Mouse (Mus musculus) liver, embryonic 13.5 days (tissue): ENCODE measurements around the gene Ctnna2. TPM values are rescaled to one million over a fixed set of nuclear protein-coding genes. Genes with fewer than 3 reads are reported as not detected.

Experiments
- ATAC-seq: fragments of 200-750 bp; cut with Nextera tagmentation; 2 replicates; pipeline ENCODE4 v1.8.0; 2017; ENCODE audit warnings: low read depth, mild to moderate bottlenecking, moderate number of reproducible peaks, moderate library complexity
- DNase-seq: peaks from one replicate; pipeline ENCODE4 v3.0.0; 2022
- H3K27ac ChIP-seq: fragments of 300-500 bp; sonication (generic); 2 replicates; pipeline ENCODE4 v1.5.1; 2015; ENCODE audit warnings: moderate library complexity, mild to moderate bottlenecking, inconsistent platforms
- H3K27me3 ChIP-seq: fragments of 300-500 bp; sonication (generic); 2 replicates; pipeline ENCODE4 v1.6.1; 2015; ENCODE audit warnings: mild to moderate bottlenecking, inconsistent platforms
- H3K36me3 ChIP-seq: fragments of 300-500 bp; sonication (generic); 2 replicates; pipeline ENCODE4 v1.6.1; 2015; ENCODE audit warnings: mild to moderate bottlenecking, inconsistent platforms
- H3K4me1 ChIP-seq: fragments of 300-500 bp; sonication (generic); replicated peaks from 2 replicates; pipeline ENCODE4 v1.6.1; 2015; ENCODE audit warnings: inconsistent platforms
- H3K4me2 ChIP-seq: fragments of 300-500 bp; sonication (generic); 2 replicates; pipeline ENCODE4 v1.6.1; 2015; ENCODE audit warnings: inconsistent platforms, mild to moderate bottlenecking, moderate library complexity
- H3K4me3 ChIP-seq: fragments of 300-500 bp; sonication (generic); replicated peaks from 2 replicates; pipeline ENCODE4 v1.5.1; 2015; ENCODE audit warnings: mild to moderate bottlenecking, inconsistent platforms
- H3K9ac ChIP-seq: fragments of 300-500 bp; sonication (generic); 2 replicates; pipeline ENCODE4 v1.6.1; 2015; ENCODE audit warnings: mild to moderate bottlenecking, inconsistent platforms
- H3K9me3 ChIP-seq: fragments of 300-500 bp; sonication (generic); replicated peaks from 2 replicates; pipeline ENCODE4 v1.6.1; 2016; ENCODE audit warnings: inconsistent platforms
- WGBS: fragments of 180-500 bp; shearing (Covaris S2); methylation state at CpG from one replicate; pipeline ENCODE4 v1.1.7; 2015; ENCODE audit not compliant: insufficient replicate concordance; 5-methylcytosine and 5-hydroxymethylcytosine counted together
- polyA plus RNA-seq: library from polyadenylated mRNA; unstranded; fragments of >200 nt; fragmentation: Nextera tagmentation; extraction: Ambion mirVana; gene quantifications from 2 replicates; pipeline ENCODE4 v1.2.1, GENCODE M21; 2015

Gene Ctnna2
- polyA plus RNA-seq, 1 experiment from 2014 or later = 0.30 TPM

DNA sequence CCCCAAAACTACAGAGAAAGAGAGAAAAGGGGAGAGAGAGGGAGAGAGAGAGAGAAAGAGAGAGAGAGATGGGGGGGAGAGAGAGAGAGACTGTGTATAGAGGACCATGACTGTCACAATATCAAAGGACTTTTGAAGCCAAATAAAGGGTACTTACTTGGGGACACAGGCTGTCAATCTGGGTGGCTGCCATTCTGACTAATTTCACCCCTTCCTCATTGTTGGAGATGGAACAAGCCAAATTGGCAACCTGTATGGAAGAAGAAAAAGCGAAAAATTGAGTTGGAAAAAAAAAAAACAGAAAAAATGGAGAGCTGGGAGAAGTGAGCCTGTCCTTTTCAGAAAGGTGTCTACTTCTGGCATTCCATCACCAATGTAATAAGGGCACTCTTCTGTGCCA is 997.8 kb downstream of the Ctnna2 start:
- H3K9ac ChIP-seq = no peak overlapping the region
- ATAC-seq = no peak
- DNase-seq = no peak
- H3K27me3 ChIP-seq = no peaks in the 10 kb centered on the region
- H3K27ac ChIP-seq = no peak overlapping the region
- 42% methylated on average over 1 of the region's 1 CpGs for WGBS
- no peak overlapping the region for H3K4me3 ChIP-seq
- no peaks in the 10 kb centered on the region for H3K36me3 ChIP-seq
- H3K4me1 ChIP-seq = no peaks in the 10 kb centered on the region
- no peaks in the 10 kb centered on the region for H3K9me3 ChIP-seq
- no peak overlapping the region for H3K4me2 ChIP-seq

DNA sequence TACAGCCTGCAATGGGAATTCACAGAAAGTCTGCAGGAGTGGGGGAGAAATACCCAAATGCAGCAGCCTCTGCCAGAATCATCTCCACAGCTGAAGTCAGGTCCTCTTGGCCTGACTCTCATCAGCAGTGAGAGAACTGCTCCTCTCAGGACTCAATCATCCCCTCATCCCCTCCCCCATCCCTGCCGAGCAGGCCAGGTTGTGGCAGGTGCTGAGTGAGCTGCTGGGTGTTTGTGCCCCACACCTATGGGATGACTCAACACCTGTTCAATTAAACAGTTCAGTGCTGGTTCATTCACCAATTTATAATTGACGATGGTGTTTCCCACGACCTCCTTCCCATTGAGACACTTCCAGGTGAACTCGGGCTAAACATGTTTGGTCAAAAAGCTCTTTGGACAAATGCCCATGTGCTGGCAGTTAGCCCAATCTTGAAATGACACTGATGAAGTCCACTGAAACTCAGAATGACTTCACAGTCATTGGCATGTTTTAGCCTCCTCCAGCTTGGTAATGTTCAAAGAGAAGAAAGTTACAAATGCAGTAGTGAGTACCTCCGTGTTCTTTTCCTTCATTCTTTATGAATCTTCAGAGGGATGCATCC is 1000.1 kb downstream of the Ctnna2 start:
- DNase-seq = no peak
- H3K4me3 ChIP-seq = no peak overlapping the region
- no peaks in the 10 kb centered on the region for H3K4me1 ChIP-seq
- no peak overlapping the region for H3K9ac ChIP-seq
- no peak overlapping the region for H3K27ac ChIP-seq
- no peaks in the 10 kb centered on the region for H3K9me3 ChIP-seq
- H3K27me3 ChIP-seq = no peaks in the 10 kb centered on the region
- WGBS = 50% methylated on average over 5 of the region's 5 CpGs
- no peaks in the 10 kb centered on the region for H3K36me3 ChIP-seq
- ATAC-seq = no peak
- H3K4me2 ChIP-seq = no peak overlapping the region

DNA sequence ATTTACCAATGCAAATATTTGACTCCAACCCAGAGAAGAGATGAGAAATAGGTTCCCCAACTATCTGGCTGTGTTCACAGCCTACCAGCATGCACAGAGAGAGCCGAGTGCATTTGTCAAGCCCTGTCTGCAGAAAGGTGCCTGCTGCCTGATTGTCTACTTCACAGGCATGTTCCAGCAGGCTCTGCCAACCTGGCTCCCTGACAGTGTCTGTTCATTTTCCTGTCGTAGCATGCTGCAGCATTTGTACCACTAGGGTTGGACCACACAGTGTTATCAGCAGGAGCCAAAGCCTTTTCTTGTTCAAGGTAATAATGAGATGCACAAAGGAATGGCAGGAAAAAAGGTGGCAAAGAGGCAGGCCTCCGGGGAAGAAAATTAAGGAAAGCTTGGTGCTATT is 1001.7 kb downstream of the Ctnna2 start:
- ATAC-seq = no peak
- Histone ChIP-seq H3K9me3 (no peaks in the 10 kb centered on the region), H3K27ac (no peak overlapping the region), H3K4me2 (no peak overlapping the region), H3K9ac (no peak overlapping the region), H3K36me3 (no peaks in the 10 kb centered on the region), H3K4me3 (no peak overlapping the region), H3K4me1 (no peaks in the 10 kb centered on the region), H3K27me3 (no peaks in the 10 kb centered on the region)
- DNase-seq = no peak
- WGBS = 20% methylated on average over 3 of the region's 3 CpGs

- H3K4me2 ChIP-seq = no peak overlapping the region
- no peak overlapping the region for H3K4me3 ChIP-seq
- no peaks in the 10 kb centered on the region for H3K9me3 ChIP-seq
- WGBS = 55% methylated on average over 1 of the region's 1 CpGs
- no peak overlapping the region for H3K9ac ChIP-seq
- H3K27ac ChIP-seq = no peak overlapping the region
- DNase-seq = no peak
- H3K4me1 ChIP-seq = no peaks in the 10 kb centered on the region
- no peaks in the 10 kb centered on the region for H3K36me3 ChIP-seq
- no peak for ATAC-seq
- H3K27me3 ChIP-seq = no peaks in the 10 kb centered on the region
These were observed 1005.2 kb downstream of the Ctnna2 start for GRCm38 (mm10) chr6:76974297-76974696.

GRCm38 (mm10) chr6:76964998-76965432 is 1014.5 kb downstream of the Ctnna2 start:
- Histone ChIP-seq H3K9me3 (no peaks in the 10 kb centered on the region), H3K27ac (no peak overlapping the region), H3K27me3 (no peaks in the 10 kb centered on the region), H3K4me3 (no peak overlapping the region), H3K9ac (no peak overlapping the region), H3K36me3 (no peaks in the 10 kb centered on the region), H3K4me2 (no peak overlapping the region), H3K4me1 (no peaks in the 10 kb centered on the region)
- no peak for DNase-seq
- no peak for ATAC-seq
- WGBS = 63% methylated on average over 5 of the region's 5 CpGs

DNA sequence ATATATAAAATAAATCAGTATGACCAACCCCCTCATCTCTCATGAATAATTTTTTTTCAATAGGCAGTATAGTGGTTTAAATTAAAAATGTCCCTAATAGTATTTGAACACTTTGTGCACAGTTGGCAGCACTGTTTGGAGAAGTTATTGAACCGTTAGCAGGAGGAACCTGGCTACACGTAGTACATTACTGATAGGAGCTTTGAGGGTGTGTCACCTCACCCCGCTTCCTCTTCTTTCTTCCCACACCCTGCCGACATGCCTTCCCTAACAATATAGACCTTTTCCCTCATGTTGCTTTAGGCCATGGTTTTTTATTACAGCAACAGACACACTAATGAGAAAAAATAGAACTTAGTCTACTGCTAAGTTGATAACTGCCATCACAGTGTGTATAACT is 1071.4 kb downstream of the Ctnna2 start:
- 38% methylated on average over 4 of the region's 4 CpGs for WGBS
- ATAC-seq = no peak
- no peaks in the 10 kb centered on the region for H3K36me3 ChIP-seq

GRCm38 (mm10) chr6:76897156-76897555 is 1082.3 kb downstream of the Ctnna2 start:
- H3K9me3 ChIP-seq = no peaks in the 10 kb centered on the region
- ATAC-seq (no peak), DNase-seq (no peak)
- H3K9ac ChIP-seq = no peak overlapping the region
- 66% methylated on average over 1 of the region's 1 CpGs for WGBS
- no peak overlapping the region for H3K27ac ChIP-seq
- no peaks in the 10 kb centered on the region for H3K4me1 ChIP-seq
- no peaks in the 10 kb centered on the region for H3K27me3 ChIP-seq
- H3K36me3 ChIP-seq = no peaks in the 10 kb centered on the region
- no peak overlapping the region for H3K4me2 ChIP-seq
- H3K4me3 ChIP-seq = no peak overlapping the region

More for the DNA sequence above, 1071.4 kb downstream of the Ctnna2 start:
- H3K9ac ChIP-seq = no peak overlapping the region
- H3K27me3 ChIP-seq = no peaks in the 10 kb centered on the region
- no peak overlapping the region for H3K4me2 ChIP-seq
- no peak overlapping the region for H3K4me3 ChIP-seq
- H3K27ac ChIP-seq = no peak overlapping the region
- no peaks in the 10 kb centered on the region for H3K9me3 ChIP-seq
- DNase-seq = no peak
- H3K4me1 ChIP-seq = no peaks in the 10 kb centered on the region
